Mouse (Mus musculus) liver, adult 2 months (tissue): Measurements from ENCODE around the gene Tef.

ENCODE experiments used
- CTCF ChIP-seq: fragments of 200-500 bp; IDR thresholded peaks from 2 replicates; pipeline ENCODE4 v1.5.1; 2011; ENCODE audit warnings: low read depth, low read length, control low read depth
- POLR2A ChIP-seq: fragments of 200-500 bp; IDR thresholded peaks from 2 replicates; pipeline ENCODE4 v1.6.1; 2011; ENCODE audit warnings: low read length, control low read depth; ENCODE audit not compliant: insufficient read depth; ENCODE audit errors: extremely low read depth

GRCm38 (mm10) chr15:81812696-81813631 is 10.7 kb downstream of the Tef start:
- TF ChIP-seq CTCF (no peak), POLR2A (no peak)
